Mouse (Mus musculus) megakaryocyte, adult 5-6 weeks (primary cell): ENCODE results near the gene Klhdc4. TPM values are rescaled to one million over a fixed set of nuclear protein-coding genes. Genes with fewer than 3 reads are reported as not detected.

Source experiments
- ATAC-seq: 2 replicates; pipeline ENCODE4 v1.8.0; 2016; ENCODE audit warnings: mild to moderate bottlenecking, inconsistent platforms; ENCODE audit not compliant: poor library complexity, severe bottlenecking
- total RNA-seq, 2 experiments: library from RNA; stranded (forward) in 1 of 2; stranded (reverse) in 1 of 2; fragments of 153-499, 151-499 nt in 1 of 2; fragments of 221-1000, 200-1000 nt in 1 of 2; gene quantifications; 2 replicates each; pipeline versions ENCODE4 v1.2.3 to v1.2.4; 2015 to 2017

Klhdc4 gene
- total RNA-seq, 2 experiments from 2014 or later, result 12.7 to 38.3 TPM

DNA sequence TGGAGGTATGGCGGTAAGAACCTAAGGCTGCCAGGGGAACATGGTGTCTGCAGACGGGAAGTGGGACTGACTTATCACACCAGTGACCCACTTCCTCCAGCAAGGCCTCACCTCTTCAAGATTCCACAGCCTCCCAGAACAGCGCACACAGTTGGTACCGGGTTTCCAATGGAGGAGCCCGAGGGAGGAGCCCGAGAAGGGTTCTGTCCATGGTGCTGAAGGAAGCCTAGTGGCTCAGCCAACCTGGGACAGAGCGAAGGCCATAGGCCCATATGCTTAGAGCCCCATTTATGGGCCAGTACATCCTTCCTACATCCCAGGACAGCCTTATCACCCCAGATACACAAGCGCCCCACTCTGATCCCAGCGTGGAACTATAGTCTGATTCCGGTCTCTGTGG is 67.9 kb downstream of the Klhdc4 start:
- peak; percentile 52 for ATAC-seq

GRCm38 (mm10) chr8:121760484-121760883 is 68.9 kb downstream of the Klhdc4 start:
- no peak for ATAC-seq

DNA sequence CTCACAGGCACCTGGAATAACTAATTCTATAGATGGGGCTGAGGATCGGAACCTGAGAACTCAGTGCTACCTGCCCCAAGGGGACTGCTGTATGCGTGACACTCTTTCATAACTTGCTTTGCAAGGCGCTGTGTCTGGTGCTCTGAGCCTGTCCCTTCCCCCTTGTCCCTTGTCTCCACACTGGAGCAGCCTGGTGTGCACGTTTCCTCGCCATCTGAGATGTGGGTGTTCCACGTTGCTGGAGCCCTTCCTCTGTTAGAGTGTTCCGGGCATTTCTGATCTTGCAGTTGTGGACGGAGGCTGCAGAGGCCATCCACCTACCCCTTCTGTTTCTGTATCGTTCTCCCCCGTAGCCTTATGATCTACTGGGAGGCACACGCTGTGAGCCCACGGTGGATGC is 70.9 kb downstream of the Klhdc4 start:
- no peak for ATAC-seq

- peak; percentile 95 for ATAC-seq
Observed at GRCm38 (mm10) chr8:121751407-121751806, 78.0 kb downstream of the Klhdc4 start.

- peak; percentile 73 for ATAC-seq
Observed at GRCm38 (mm10) chr8:121750512-121750911, 78.9 kb downstream of the Klhdc4 start.

GRCm38 (mm10) chr8:121749501-121749900 is 79.9 kb downstream of the Klhdc4 start:
- no peak for ATAC-seq

Other genes starting within 250 kb of the Klhdc4 start
- gene Map1lc3b, start 239.2 kb downstream of the Klhdc4 start, total RNA-seq (2015), result 124 and 139 TPM in 2 replicates
- gene Map1lc3b, start 239.2 kb downstream of the Klhdc4 start, total RNA-seq (2017), result 141 and 163 TPM in 2 replicates
- gene Zcchc14, start 176.7 kb downstream of the Klhdc4 start, total RNA-seq (2015), result 0.36 and 0.56 TPM in 2 replicates
- gene Zcchc14, start 176.7 kb downstream of the Klhdc4 start, total RNA-seq (2017), result 0.04 and 0.99 TPM in 2 replicates
- gene Jph3, start 99.9 kb downstream of the Klhdc4 start, total RNA-seq (2015), result 0.07 and 0.11 TPM in 2 replicates
- 0.18 TPM in 1 of 2 replicates, not detected in the other for gene Jph3, start 99.9 kb downstream of the Klhdc4 start, total RNA-seq (2017)
- 8.7 and 9.3 TPM in 2 replicates for gene Slc7a5, start 78.1 kb upstream of the Klhdc4 start, total RNA-seq (2015)
- gene Slc7a5, start 78.1 kb upstream of the Klhdc4 start, total RNA-seq (2017), result 6.5 and 8.5 TPM in 2 replicates
- not detected in 2 replicates for gene Car5a, start 115.3 kb upstream of the Klhdc4 start, total RNA-seq (2015)
- gene Car5a, start 115.3 kb upstream of the Klhdc4 start, total RNA-seq (2017), result not detected in 2 replicates
- gene Banp, start 120.2 kb upstream of the Klhdc4 start, total RNA-seq (2015), result 8.1 and 9.2 TPM in 2 replicates
- 21.3 and 28.7 TPM in 2 replicates for gene Banp, start 120.2 kb upstream of the Klhdc4 start, total RNA-seq (2017)